Mouse (Mus musculus) retina, postnatal 1 day (tissue): ENCODE measurements at regions not wholly inside any gene's neighbourhood (a gene's known extent, or its start where the extent isn't known, plus 50 kb on each side); places are given as distances from the start of the nearest gene placed in this dataset.

Experiments
- DNase-seq: peaks from one replicate; pipeline ENCODE4 v3.0.0-alpha.2; 2012

DNA sequence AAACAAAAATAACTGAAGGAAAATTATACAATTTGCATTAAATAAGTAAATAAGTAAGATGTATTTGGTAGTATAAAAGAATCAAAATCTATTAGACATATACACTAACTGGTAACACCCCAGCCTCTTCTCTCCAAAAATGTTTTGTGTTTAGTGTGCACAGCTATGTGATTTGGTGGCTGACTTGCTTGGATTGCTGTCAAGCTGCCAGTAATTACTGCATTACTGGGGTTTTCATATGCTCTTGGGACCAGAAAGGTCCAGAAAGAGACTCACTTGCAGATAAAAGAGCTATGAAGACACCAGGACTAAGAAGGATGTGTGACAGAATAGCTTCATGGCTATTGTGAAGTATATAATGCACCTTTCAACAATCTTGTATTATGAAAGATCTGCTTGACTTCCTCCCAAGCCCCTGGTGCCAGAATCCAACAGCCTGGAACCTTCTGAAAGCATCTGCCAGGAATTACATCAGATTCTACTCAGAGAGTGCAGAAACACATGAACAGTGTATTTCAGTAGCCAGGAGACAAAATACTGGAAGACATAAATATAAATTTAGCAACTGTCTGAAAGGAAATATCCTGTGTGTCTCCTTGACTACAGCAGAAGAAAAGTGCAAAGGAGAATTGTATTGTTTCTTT, 5132.6 kb downstream of the 9330182O14Rik start:
- DNase-seq: no peak

DNA sequence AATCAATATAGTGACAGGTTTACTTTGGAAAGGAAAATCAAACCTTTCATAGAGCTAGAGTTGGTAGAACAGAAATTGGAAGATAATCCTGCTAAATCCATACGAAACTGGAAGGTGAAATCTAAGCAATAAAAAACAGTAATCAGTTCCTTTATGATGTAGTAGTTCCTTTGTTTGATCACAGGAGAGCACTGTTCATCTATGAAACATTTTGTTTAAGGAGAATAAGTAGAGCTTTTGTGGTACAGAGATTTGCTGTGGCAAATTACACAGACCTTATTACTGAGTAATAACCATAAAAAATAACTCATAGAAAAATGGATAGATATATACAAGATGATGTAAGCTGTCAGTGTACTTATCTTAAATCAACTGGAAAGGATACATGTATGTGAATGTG, 5139.5 kb downstream of the 9330182O14Rik start:
- peak; percentile 4 for DNase-seq

- DNase-seq: no peak
These were observed 5187.5 kb downstream of the 9330182O14Rik start for GRCm38 (mm10) chr15:45321628-45322027.

DNA sequence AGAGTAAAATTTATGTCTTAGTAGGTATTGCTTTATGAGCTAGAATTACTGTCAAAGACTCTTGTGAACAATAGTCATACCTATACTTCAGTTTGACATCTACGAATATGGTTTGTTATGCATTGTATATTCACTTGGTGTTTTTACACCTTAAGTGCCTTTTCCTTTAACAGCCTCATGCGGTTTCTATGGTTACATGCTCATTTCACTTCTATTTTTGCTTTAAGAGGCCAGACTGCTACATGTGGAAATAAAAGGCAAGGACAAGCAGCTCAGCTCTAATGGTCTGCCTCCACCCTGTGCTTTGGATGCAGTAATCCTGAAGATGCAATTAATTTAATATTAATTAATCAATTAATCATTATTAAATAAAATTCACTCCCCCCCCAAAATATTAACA, 5216.3 kb downstream of the 9330182O14Rik start:
- peak; percentile 1 for DNase-seq
